Mouse (Mus musculus): ENCODE data around the gene Tesmin. TPM values are rescaled to one million over a fixed set of nuclear protein-coding genes. Genes with fewer than 3 reads are reported as not detected.

Gene Tesmin
- total RNA-seq, 2 experiments from 2014 or later: not detected

DNA sequence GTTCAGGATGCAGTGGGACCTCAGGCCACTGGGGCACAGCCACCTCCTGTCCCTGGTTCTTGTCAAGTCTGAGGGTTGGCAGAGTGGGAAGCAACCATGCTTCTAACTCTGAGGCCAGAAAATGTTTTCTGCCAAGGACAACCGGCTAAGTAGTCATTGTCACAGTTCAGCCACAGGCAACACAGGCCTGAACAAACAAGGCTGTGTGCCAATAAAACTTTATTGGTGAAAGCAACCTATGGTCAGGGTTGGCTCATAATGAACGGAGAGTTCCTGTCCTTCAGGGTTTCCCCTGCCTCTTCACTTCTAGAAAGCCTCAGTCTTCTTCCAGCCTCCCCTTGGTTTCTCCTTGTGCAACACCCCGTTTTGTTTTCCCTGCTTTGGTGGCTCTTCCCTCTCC is 47.2 kb downstream of the Tesmin start:
- ATAC-seq (replicated peaks; ENCODE audit: low FRiP score, poor library complexity, severe bottlenecking): no peak

DNA sequence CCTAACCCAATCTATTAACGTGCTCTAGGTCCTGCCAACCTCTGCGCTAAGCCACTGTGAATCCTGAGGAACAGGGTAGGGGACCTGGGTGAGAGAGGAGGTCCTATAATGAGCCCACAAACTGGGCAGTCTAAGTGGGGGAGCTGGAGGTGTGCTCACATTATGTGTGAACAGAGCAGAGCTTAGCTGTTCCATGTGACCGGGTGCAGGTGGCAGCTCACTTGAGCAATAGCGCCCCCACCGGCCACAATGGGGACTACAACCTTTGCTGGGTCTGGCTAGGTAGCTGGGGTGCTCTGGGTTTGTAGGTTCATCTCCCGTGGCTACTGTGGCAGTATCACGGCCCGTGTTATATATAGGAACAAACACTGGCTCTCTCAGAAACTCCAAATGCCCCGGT is 48.2 kb downstream of the Tesmin start:
- ATAC-seq (replicated peaks; ENCODE audit: low FRiP score, poor library complexity, severe bottlenecking): peak; percentile 67

DNA sequence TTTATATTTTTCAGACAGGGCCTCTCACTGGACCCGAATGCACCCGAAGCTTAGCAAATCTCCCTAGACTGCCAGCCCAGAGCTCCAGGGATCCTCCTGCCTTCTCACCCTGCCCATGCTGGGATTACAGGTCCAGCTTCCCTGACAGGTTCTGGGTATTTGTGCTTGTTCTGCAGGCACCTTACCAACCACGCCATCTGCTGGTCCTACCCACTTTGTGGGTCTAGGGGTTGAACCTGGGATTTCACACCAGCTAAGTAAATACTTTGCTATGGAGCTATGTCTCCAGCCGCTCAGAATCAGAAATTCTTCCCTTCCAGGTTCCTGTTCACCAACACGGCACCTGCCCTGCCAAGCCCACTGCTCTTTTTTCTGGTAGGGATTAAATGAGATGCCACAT is 49.3 kb downstream of the Tesmin start:
- no peak for ATAC-seq (replicated peaks; ENCODE audit: low FRiP score, poor library complexity, severe bottlenecking)

DNA sequence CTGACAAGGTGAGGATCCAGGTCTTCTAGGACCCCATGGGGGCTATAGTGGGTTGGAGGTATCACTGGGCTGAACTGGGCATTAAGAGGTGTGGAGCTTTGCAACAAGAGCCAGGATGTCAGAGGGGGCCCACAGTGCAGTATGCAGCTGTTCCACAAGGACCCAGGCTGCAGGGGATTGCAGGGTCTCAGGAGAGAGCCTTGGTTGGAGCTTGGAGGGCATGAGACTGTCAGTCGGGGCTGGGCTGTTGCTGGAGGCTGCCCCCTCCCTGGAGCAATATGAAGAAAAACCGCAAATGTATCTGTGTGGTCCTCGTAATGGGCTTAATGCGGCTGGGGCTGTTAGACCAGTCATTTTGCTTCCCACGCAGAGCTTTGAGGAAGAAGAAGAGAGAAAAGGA is 52.0 kb downstream of the Tesmin start:
- no peak for ATAC-seq (replicated peaks; ENCODE audit: low FRiP score, poor library complexity, severe bottlenecking)

DNA sequence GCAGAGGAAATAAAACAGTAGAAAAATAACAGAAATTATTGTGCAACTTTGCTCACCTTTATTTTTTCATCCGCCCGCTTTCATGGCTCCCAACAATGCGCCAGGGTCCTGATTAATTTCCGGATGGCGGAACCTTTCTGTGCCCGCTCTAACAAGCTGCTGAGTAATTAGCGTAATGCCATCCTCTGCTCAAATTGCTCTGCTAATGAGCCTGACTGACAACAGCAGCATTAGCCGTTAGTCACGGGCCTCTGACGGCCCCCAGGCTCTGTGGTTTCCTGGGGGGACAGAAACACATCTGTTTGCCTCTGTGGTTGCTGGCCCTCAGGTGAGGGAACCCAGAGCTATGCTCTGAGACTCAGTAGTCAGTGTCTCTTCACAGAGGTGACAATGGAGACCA is 52.4 kb downstream of the Tesmin start:
- ATAC-seq (replicated peaks; ENCODE audit: low FRiP score, poor library complexity, severe bottlenecking): no peak

DNA sequence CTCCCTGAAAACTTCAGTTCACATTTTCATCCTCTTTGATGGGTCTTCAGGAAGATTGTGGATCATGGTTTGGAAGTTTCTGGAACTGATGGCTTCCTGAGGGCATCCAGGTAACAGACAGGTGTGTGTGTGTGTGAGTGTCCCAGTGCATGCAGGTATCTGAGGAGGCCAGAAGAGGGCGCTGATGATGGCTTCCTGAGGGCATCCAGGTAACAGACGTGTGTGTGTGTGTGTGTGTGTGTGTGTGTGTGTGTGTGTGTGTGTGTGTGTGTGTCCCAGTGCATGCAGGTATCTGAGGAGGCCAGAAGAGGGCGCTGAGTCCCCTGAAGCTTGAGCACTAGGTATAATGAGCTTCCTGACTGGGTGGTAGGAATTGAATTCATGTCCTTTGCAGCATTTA is 58.7 kb downstream of the Tesmin start:
- no peak for ATAC-seq (replicated peaks; ENCODE audit: low FRiP score, poor library complexity, severe bottlenecking)

DNA sequence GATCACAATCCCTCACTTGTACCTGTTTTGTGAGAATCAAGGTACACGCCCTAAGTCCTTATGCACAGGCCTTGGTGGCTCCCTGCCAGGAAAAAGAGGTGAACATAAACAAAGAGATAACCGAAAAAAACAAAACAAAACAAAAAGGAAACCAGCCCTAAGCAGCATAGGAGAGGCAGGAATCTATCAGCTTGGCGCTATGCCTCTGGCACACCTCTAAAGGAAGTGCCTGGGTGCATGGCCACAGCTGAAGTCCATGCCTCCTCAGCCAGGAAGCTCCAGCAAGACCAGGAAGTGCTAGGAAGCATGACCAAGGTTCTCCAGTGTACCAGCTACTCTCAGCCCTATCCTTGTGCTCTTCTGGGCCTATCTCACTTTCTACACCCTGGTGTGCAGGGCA is 60.6 kb downstream of the Tesmin start:
- ATAC-seq (replicated peaks; ENCODE audit: low FRiP score, poor library complexity, severe bottlenecking): no peak

DNA sequence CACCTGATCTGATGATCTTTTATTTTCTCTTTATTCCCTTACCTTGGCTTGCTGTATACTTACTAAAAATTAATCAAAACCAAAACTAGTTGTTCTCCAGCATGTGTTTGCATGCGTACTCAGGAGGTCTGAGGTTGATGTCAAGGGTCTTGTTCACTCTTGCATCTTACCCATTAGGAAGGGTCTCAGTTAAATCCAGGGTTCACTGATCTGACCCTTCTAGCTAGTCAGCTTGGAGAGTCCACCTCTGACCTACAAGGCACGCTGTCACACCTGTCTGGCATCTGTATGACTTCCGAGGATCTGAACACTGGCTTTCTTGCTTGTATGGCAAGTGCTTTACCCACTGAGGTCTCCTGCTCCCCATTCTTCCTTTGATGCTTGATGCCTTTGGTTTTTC is 62.1 kb downstream of the Tesmin start:
- no peak for ATAC-seq (replicated peaks; ENCODE audit: low FRiP score, poor library complexity, severe bottlenecking)

DNA sequence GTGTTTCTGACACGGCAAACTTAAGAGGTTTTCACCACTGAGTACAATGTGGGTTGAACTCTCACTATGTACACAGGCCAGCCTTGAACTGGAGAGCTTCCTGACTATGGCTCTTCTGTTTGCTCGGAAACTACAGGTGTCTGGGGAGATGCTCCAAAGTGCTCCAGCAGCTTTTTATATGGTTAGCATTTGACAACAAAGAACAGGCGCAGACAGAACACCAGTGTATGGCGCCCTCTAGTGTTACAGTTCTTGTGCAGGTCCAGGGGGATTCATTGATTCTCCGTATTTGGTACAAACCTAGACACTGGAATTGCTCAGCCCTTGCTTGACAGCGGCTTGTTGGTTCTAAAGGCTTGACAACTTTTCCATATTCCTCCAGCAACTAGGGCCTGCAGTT is 62.5 kb downstream of the Tesmin start:
- ATAC-seq (replicated peaks; ENCODE audit: low FRiP score, poor library complexity, severe bottlenecking): no peak

DNA sequence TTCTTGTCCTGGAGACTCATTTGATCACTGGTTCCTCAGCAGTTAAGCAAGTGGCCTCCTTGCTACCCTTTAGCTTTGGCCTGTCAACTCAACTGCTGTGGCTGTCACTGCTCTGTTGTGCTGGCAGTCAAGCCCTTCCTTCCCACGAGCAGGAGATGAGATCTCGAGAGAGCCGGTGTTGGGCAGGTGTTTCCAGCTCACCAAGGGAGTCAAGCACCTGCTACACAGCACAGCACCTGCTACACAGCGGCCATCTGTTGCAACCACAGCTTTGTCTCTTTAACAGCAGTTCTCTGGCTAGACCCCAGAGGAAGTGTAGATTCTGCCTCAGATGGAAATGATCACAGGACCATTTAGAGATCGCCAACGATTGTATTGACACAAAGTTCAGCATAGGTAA is 63.0 kb downstream of the Tesmin start:
- no peak for ATAC-seq (replicated peaks; ENCODE audit: low FRiP score, poor library complexity, severe bottlenecking)

Other genes starting within 250 kb of the Tesmin start
- 10.0 and 13.1 TPM in 2 replicates for gene Mrpl21, start 106.0 kb upstream of the Tesmin start, total RNA-seq (2015; ENCODE audit: low replicate concordance)
- 7.2 and 18.3 TPM in 2 replicates for gene Mrpl21, start 106.0 kb upstream of the Tesmin start, total RNA-seq (2017; ENCODE audit: low replicate concordance)
- 0.63 TPM in 1 of 2 replicates, not detected in the other for gene Ighmbp2, start 105.8 kb upstream of the Tesmin start, total RNA-seq (2015; ENCODE audit: low replicate concordance)
- gene Ighmbp2, start 105.8 kb upstream of the Tesmin start, total RNA-seq (2017; ENCODE audit: low replicate concordance): 0.70 and 2.2 TPM in 2 replicates
- gene Cpt1a, start 66.5 kb upstream of the Tesmin start, total RNA-seq (2015; ENCODE audit: low replicate concordance): 11.0 and 15.0 TPM in 2 replicates
- gene Cpt1a, start 66.5 kb upstream of the Tesmin start, total RNA-seq (2017; ENCODE audit: low replicate concordance): 11.4 and 19.5 TPM in 2 replicates
- not detected in 2 replicates for gene Gal, start 25.7 kb downstream of the Tesmin start, total RNA-seq (2015; ENCODE audit: low replicate concordance)
- not detected in 2 replicates for gene Gal, start 25.7 kb downstream of the Tesmin start, total RNA-seq (2017; ENCODE audit: low replicate concordance)
- 44.9 and 51.7 TPM in 2 replicates for gene Ppp6r3, start 186.9 kb downstream of the Tesmin start, total RNA-seq (2015; ENCODE audit: low replicate concordance)
- gene Ppp6r3, start 186.9 kb downstream of the Tesmin start, total RNA-seq (2017; ENCODE audit: low replicate concordance): 65.2 and 83.5 TPM in 2 replicates